Mouse (Mus musculus): ENCODE results near the gene Gsto2. TPM values are rescaled to one million over a fixed set of nuclear protein-coding genes. Genes with fewer than 3 reads are reported as not detected.

The Gsto2 gene
- polyA plus RNA-seq (2014; fragmentation: Illumina TruSeq; extraction: RNeasy Lipid Tissue Mini Kit (QIAGEN cat#74804); ENCODE audit: low read depth, low replicate concordance): 1.9 TPM

GRCm38 (mm10) chr19:47865353-47865947 is at the start of gene Gsto2:
Gene Gsto2 (plus strand): TSS chr19:47865534.

GRCm38 (mm10) chr19:47854796-47855783 is 10.2 kb upstream of the Gsto2 start, which contains the start of gene Gsto1:
Gene Gsto1 (plus strand): TSS chr19:47854970.

GRCm38 (mm10) chr19:47919126-47919965 is 54.0 kb downstream of the Gsto2 start, which contains the start of the genes Cfap43 and Itprip:
Gene Cfap43 (minus strand): TSS chr19:47919287.
Gene Itprip (minus strand): TSS chr19:47919299.

Other genes with a start within 250 kb of the Gsto2 start
- not detected for gene Col17a1, start 173.4 kb upstream of the Gsto2 start, polyA plus RNA-seq (2014; fragmentation: Illumina TruSeq; extraction: RNeasy Lipid Tissue Mini Kit (QIAGEN cat#74804); ENCODE audit: low read depth, low replicate concordance)
- 103 TPM for gene Sfr1, start 133.9 kb upstream of the Gsto2 start, polyA plus RNA-seq (2014; fragmentation: Illumina TruSeq; extraction: RNeasy Lipid Tissue Mini Kit (QIAGEN cat#74804); ENCODE audit: low read depth, low replicate concordance)
- 209 TPM for gene Gsto1, start 10.6 kb upstream of the Gsto2 start, polyA plus RNA-seq (2014; fragmentation: Illumina TruSeq; extraction: RNeasy Lipid Tissue Mini Kit (QIAGEN cat#74804); ENCODE audit: low read depth, low replicate concordance)
- gene Cfap43, start 53.8 kb downstream of the Gsto2 start, polyA plus RNA-seq (2014; fragmentation: Illumina TruSeq; extraction: RNeasy Lipid Tissue Mini Kit (QIAGEN cat#74804); ENCODE audit: low read depth, low replicate concordance): not detected
- gene Itprip, start 53.8 kb downstream of the Gsto2 start, polyA plus RNA-seq (2014; fragmentation: Illumina TruSeq; extraction: RNeasy Lipid Tissue Mini Kit (QIAGEN cat#74804); ENCODE audit: low read depth, low replicate concordance): 11.2 TPM
- gene Cfap58, start 72.1 kb downstream of the Gsto2 start, polyA plus RNA-seq (2014; fragmentation: Illumina TruSeq; extraction: RNeasy Lipid Tissue Mini Kit (QIAGEN cat#74804); ENCODE audit: low read depth, low replicate concordance): not detected